Mouse (Mus musculus): ENCODE measurements around the gene Ncor2. TPM values are rescaled to one million over a fixed set of nuclear protein-coding genes. Genes with fewer than 3 reads are reported as not detected.

Gene Ncor2
- total RNA-seq, 2 experiments from 2014 or later = 104 to 112 TPM

- DNase-seq = peak; percentile 43
Observed at GRCm38 (mm10) chr5:125095525-125096175, 83.4 kb downstream of the Ncor2 start.

DNA sequence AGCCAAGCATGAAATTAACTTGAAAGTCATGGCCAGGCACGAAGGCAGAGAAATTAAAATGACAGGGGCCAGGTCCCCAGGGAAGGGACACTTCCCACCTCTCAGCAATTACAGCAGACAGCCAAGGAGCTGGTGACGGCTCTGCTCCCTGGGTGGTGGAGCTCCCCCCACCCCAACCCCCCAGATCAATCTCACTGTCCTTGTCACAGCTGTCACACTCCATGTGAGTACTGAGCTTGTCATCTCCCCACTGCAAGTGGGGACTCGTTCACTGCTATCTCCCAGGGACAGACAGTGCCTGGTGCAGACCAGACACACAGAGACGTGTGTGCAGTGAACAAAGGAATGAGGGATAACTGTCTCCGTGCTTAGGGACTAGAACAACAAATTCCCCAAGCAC is 85.2 kb downstream of the Ncor2 start:
- no peak for DNase-seq

GRCm38 (mm10) chr5:125088076-125088475 is 90.9 kb downstream of the Ncor2 start:
- DNase-seq = no peak

DNA sequence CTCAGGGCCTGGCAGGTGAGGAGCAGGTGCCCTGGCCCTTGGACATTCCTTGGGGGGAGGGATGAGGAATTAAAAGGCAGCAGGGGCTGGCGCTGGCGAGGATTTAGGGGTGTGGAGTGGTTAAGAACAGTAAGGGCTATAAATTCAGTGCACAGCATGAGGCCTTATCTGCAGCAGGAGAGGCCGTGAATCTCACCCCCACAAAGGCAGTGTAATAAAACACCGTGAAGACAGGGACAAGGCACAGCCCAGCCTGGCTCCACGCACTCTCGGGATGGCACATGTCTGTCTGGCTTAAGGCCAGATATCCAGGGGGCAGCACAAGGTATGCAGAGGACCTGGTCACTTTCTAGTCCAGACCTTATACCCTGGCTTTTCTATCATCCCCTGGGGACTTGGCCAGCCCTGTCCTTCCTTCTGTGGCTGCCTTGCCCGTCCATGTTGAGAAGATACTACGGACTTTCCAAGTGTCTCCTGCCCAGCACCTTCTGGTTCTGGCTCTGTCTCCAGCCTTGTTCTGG is 93.9 kb downstream of the Ncor2 start:
- no peak for DNase-seq

DNA sequence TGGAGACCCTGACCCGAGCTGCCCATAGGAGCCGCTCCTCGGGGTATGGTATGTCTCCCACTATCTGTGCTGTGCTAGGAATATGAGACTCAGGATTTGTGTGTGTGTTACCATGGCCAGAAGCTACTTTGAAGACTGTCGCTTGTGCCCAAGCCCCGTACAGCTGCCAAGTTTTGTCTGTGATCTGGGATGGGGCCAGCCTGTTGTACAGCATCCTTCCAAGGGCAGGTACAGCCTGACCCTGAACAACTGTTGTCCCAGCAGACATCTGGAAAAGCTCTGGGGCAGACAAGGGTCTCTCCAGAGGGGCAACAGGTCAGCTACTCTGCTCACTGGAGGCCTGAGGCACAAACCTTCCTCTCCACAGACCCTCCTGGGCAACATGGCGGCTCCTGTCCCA is 95.3 kb downstream of the Ncor2 start:
- no peak for DNase-seq

DNA sequence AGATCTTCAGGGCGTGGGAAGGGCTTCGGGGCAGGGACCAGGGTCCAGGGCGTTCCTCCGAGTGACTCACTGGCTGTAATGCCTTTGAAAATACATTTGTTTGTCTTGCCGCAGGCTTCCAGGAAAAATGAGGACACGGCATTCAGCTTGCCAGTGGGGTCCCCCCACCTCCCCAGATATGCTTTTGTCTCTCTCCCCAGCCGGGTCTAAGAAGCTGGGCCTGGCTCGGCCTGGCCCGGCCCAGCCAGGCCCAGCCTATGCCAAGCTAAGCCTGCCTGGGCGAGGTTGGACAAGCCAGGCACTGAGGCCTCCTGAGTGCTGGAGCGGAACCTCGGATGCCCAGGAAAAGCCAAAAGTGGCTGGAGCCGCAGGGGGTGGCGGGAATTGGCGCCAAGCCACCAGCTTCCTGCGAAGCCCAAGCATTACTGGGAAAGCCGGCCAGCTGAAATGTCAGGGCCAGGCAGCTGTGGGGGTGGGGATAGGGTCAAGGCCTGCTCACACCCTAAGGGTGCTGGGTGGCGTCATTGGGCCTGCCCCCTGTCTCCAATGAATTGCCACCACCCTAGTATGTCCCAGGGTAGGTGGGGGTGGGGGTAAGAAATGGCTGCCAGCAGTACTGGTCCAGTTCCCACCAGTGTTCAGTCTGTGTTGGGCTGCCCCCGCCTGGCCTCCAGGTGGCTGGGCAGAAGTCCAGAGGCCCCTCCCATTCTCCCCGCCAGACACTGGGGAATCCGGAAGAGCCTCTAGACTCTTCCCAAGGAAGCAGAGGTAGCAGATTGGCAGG is 97.5 kb downstream of the Ncor2 start:
- peak; percentile 93 for DNase-seq

DNA sequence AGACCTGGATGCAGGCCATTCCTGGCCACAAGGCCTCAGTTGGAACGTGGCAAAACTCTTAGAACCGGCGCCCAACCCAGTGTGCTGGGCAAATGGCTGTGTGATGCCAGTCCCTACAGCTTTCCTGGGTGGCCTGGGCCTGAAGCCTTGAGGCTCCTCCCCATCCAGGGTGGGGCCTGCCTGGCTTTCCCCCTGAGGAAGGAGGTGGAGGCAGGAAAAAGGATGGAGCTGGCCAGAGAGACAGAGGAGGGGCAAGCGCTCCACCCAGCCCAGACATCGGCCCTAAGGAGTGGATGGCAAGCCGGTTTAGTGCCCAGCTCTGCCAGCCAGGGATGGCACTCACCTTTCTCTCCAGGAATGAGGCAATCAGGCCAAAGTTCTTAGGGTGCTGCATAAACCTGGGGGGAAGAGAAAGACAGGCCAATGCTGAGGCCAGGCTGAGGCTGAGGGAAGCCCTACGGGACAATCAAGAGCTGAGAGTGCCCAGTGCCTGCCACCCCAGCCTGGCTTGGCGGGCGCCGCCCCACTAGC is 98.2 kb downstream of the Ncor2 start:
- DNase-seq = no peak

DNA sequence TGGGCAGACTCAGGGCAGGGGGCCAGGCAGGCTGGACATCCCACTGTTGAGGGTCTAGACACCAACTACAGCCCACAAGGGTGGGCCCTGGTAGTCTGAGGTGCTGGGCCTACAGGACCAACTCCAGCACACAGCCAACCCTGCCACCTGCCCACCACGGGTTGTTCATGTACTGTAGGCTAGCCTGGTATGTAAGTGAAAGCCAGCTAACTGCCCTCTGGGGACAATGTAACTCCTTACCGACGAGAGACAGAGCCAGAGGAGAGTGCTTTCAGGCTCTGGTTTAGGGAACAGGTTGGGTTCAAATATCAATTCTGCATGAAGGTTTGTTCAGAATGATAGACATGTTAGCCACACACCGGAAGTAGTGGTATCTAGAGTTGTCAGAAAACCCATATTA is 98.7 kb downstream of the Ncor2 start:
- DNase-seq = no peak

DNA sequence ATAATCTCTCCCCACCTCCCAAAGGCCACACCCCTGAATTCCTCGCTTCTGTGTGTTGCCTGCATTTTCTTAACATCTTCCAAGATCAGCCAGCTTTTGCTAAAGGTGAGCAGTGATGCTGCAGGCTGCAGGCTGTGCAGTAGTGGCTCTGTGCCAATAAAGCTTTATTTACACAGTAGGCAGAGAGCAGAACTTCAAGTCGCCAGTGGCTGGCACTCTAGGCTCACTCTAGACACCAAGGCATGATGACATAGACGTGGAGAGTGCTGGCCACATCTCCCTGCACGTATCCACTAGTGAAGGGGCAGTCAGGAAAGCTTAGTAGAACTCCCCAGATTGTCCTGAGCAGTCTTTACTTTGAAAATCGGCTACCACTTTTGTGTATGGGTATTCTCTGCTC is 100.8 kb downstream of the Ncor2 start:
- no peak for DNase-seq

GRCm38 (mm10) chr5:125076183-125076582 is 102.8 kb downstream of the Ncor2 start:
- DNase-seq = no peak

DNA sequence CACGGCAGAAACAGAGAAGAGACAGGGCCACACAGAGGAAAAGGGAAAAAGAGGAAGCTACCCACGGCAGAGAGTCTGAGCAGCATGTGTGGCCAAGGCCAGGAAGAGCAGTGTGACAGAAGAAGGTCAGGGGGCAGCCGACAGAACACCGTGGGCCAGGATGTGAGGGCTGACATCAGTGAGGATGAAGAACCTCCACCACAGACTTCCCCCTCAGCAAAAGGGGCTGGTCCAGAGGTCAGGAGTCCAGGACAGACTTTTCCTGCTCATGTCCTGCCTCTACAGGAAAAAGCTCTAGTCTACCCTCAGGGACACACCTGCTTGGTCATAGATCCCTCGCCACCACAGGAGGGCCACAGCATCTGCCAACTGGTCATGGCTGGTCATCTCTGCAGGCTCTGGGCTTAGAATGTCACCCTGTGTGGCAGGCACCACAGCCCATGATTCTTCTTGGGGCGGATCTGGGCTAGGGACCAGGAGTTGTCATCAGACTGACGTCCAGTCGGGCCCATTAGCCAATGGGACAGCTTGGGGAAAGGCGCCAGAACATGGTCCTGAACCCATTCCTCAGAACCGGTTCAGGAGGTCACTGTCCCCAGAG is 104.3 kb downstream of the Ncor2 start:
- DNase-seq = peak; percentile 45

DNA sequence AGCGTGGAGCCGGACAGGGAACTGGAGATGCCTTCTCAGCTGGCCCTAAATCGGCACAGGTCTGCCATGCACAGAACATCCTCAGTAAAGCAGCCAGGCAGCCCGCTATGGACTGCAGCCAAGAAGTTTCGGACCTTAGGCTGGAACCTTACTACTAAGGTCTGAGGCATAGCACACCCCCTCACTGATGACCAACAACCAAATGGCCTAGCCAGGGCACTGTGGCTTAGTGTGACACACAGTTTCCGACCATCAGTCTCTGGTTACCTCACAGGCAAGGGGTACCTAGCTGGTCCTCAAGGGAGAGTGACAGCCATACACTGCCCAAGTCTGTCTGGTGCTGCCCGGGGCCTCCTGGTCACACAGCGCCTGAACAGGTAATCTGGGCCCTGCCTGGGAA is 105.1 kb downstream of the Ncor2 start:
- DNase-seq = no peak

- DNase-seq = no peak
Observed at GRCm38 (mm10) chr5:125073335-125073734, 105.7 kb downstream of the Ncor2 start.

DNA sequence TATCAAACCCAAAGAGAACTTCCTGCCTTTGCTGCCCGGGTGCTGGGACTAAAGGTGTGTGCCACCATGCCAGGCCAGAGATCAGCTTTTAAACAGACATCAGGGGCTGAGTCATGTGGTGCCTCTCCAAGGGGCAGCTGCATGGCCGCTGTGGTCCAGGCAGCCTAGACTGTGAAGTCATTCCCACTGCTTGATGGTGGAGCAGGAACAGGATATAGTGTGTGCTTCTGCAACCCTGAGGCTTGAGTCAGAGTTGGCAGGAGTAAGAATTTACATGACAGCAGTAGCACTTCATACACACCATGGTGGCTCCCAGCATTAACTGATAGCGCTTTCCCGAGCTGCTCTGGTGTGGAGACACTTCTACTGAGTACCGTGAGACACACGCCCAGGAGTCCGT is 106.6 kb downstream of the Ncor2 start:
- peak; percentile 40 for DNase-seq

GRCm38 (mm10) chr5:125071919-125072318 is 107.1 kb downstream of the Ncor2 start:
- peak; percentile 49 for DNase-seq

DNA sequence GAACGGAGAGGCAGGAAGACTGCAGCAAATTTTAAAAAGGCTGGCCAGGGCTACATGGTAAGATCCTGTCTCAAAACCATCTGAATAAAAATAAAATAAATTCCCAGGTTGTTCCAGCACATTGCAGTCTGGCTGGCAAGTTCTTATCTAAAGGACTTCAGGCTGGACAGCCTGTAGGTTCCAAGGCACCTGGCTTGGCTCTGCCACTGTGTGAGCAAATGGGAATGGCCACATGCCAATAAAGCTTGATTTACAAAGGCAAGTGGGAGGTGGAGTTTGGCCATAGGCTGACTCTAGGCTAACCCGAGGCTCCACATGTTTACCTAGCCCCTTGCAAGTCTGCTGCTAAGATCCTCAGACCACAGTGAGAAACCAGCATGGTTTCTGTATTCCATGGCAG is 108.6 kb downstream of the Ncor2 start:
- DNase-seq = peak; percentile 68

DNA sequence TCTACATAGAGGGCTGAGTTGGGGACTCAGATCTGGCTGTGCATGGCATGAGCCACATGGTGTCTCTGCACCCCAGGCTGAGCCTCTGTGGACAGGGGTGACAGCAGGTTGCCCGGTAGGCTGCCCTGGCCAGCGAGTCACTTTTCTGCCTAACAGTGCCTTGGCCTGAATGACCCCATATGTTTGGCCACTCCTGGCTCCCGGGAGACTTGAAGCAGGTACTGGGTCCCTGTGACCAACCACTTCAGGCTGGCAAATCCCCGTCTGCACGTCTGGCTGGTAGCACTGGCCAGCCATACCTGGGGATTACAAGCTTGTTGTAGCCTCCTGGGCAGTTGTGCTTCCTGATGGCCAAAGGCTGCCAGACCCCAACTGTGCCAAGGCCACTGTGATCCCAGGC is 109.1 kb downstream of the Ncor2 start:
- DNase-seq = no peak

- DNase-seq = no peak
Observed at GRCm38 (mm10) chr5:125069426-125069825, 109.6 kb downstream of the Ncor2 start.

DNA sequence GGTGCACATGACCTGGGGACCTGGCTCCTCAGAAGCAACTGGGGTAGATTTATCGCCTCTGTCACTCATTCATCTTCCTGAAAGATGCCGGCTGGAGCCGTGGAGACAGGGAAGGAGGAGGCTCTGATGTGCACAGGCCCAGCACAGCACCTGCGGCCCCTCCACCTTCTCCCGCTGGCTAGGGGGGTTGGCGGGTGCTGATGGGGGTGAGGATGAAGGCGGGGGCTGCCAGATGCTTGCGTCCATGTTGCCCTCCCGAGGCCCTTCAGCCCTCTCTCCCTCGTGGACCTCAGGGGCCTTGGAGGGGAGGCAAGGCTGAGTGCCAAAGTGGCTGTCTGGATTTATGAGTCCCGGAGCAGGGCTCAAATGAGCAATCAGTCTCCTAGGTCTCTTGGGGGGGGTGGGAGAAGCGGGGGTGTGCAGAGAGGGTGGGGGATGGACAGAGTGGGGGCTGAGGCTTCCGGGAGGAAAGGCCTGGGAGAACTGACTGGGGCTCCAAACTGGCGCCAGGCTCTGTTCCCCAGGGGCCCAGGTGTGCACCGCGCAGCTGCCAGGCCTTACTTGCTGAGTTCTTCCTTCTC is 110.6 kb downstream of the Ncor2 start:
- no peak for DNase-seq

- no peak for DNase-seq
Observed at GRCm38 (mm10) chr5:125067673-125068072, 111.3 kb downstream of the Ncor2 start.

DNA sequence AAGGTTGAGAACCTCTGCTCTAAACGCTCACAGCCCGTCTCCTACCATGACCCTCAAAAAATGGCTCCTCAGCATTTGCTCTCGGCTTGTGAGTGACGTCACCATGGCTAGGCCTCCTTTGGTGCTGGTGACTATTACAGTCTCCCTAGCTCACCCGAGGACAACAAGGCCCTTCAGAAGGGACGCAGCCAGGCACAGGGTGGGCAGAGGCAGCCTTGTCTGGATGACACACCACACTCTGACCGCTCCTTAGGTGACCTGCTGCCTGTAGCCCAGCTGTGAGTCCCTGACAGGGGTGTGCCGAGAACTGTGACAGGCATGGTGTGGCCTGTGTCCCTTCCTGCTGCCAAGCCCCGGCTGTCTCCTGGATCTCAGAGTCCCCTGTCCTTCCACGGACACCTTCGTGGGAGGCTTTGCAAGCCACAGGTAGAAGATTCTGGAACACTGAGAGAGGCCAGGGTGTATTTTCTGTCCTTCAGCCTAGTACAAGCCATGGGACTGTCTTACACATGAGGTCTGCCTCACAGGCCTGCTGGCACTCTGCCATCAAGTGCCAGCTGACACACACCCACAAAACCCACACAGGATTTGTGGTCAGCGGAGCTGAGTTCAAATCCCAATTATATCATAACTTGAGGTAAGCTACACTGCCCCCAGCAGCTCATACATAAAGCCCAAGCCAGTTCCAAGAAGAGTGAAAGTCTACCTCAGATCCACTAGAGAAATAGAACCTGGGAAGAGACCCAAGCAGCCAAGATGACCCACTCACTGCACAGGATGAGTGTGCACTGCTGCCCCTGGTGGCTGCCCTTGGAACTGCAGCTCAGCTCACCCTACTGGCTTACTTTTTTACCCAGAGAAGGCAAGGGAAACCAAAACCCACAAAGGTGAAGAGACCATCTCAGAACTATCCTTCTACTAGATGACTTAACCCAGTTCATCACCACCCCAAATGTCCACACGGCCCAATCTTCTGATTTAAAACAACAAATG is 112.2 kb downstream of the Ncor2 start:
- peak; percentile 90 for DNase-seq

DNA sequence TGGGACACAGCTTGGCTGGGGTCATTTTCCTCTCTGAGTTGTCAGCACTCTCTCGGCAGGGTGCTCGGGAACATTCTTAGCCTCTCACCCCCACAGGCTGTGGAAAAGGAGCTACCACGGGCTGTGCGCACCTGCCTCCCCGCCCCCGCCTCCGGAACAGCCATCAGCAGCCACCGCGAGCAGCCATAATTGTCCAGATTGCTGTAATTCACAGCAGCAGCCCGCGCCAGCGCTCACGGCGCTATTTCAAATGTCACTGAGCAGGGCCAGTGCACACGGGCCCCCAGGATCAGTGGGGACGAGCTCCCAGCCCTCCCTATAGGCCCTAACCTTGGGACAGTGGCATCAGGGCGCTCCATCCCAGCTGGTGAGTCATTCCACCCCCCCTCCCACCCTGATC is 116.0 kb downstream of the Ncor2 start:
- DNase-seq = no peak
